Mouse (Mus musculus) forebrain, embryonic 14.5 days (tissue): ENCODE measurements at regions not wholly inside any gene's neighbourhood (a gene's known extent, or its start where the extent isn't known, plus 50 kb on each side); places are given as distances from the start of the nearest gene placed in this dataset.

ENCODE experiments used
- ATAC-seq: fragments of 200-750 bp; cut with Nextera tagmentation; 2 replicates; pipeline ENCODE4 v1.8.0; 2017; ENCODE audit warnings: mild to moderate bottlenecking, moderate library complexity
- DNase-seq: peaks from one replicate; pipeline ENCODE4 v3.0.0-alpha.2; 2015; ENCODE audit warnings: low spot score
- H3K27ac ChIP-seq: fragments of 300-500 bp; sonication (generic); 2 replicates; pipeline ENCODE4 v1.5.1; 2014; ENCODE audit warnings: low read depth, mild to moderate bottlenecking, control low read depth, low read length, moderate library complexity
- H3K27me3 ChIP-seq: fragments of 300-500 bp; sonication (generic); replicated peaks from 2 replicates; pipeline ENCODE4 v1.6.1; 2014; ENCODE audit warnings: low read length, control low read depth, mixed read lengths; ENCODE audit not compliant: control insufficient read depth, insufficient read depth
- H3K36me3 ChIP-seq: fragments of 300-500 bp; sonication (generic); 2 replicates; pipeline ENCODE4 v1.6.1; 2014; ENCODE audit warnings: low read length, control low read depth; ENCODE audit not compliant: control insufficient read depth, insufficient read depth
- H3K4me1 ChIP-seq: fragments of 300-500 bp; sonication (generic); 2 replicates; pipeline ENCODE4 v1.6.1; 2014; ENCODE audit warnings: antibody characterized with exemption, low read length, control low read depth; ENCODE audit not compliant: control insufficient read depth, insufficient read depth
- H3K4me2 ChIP-seq: fragments of 300-500 bp; sonication (generic); 2 replicates; pipeline ENCODE4 v1.6.1; 2014; ENCODE audit warnings: mild to moderate bottlenecking, control low read depth, low read length
- H3K4me3 ChIP-seq: fragments of 300-500 bp; sonication (generic); 2 replicates; pipeline ENCODE4 v1.5.1; 2014; ENCODE audit warnings: low read depth, low read length, control low read depth
- H3K9ac ChIP-seq: fragments of 300-500 bp; sonication (generic); 2 replicates; pipeline ENCODE4 v1.6.1; 2014; ENCODE audit warnings: mild to moderate bottlenecking, low read length, control low read depth, moderate library complexity
- H3K9me3 ChIP-seq: fragments of 300-500 bp; sonication (generic); replicated peaks from 2 replicates; pipeline ENCODE4 v1.6.1; 2016; ENCODE audit warnings: low read length, control low read depth, mixed read lengths; ENCODE audit not compliant: control insufficient read depth
- WGBS: fragments of 180-500 bp; shearing (Covaris S2); extraction: QIAGEN DNeasy Blood & Tissue Kit; methylation state at CpG from one replicate; pipeline ENCODE4 v1.1.7; 2014; 5-methylcytosine and 5-hydroxymethylcytosine counted together

GRCm38 (mm10) chr2:178662396-178662795 is 232.1 kb downstream of the Cdh26 start:
- Histone ChIP-seq H3K27me3 (no peaks in the 10 kb centered on the region), H3K27ac (no peak overlapping the region), H3K9me3 (no peaks in the 10 kb centered on the region), H3K36me3 (no peaks in the 10 kb centered on the region), H3K9ac (no peak overlapping the region), H3K4me2 (no peak overlapping the region), H3K4me1 (no peaks in the 10 kb centered on the region), H3K4me3 (no peak overlapping the region)
- no peak for ATAC-seq
- 64% methylated on average over 1 of the region's 1 CpGs for WGBS
- DNase-seq, result no peak

DNA sequence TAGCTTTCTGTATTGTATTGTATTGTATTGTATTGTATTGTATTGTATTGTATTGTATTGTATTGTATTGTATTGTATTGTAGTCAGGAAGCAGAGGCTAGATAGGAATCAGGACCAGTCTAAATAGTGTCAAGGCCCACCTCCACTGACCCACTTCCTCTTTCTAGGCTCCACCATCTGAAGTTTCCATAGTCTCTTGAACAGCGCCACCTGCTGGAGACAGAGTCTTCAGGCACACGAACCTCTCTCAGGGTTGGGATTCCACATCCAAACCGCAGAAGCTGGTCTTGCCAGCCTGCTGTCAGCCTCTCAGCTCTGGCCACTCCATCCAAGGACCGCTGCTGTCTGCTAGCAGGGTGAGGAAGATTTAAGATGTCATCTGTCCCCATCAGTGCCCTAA is 234.6 kb downstream of the Cdh26 start:
- Histone ChIP-seq H3K27ac (no peak overlapping the region), H3K4me2 (no peak overlapping the region), H3K36me3 (no peaks in the 10 kb centered on the region), H3K27me3 (no peaks in the 10 kb centered on the region), H3K9ac (no peak overlapping the region), H3K9me3 (no peaks in the 10 kb centered on the region), H3K4me1 (no peaks in the 10 kb centered on the region), H3K4me3 (no peak overlapping the region)
- ATAC-seq (peak; percentile 44; the same call in 1 of the 2 replicates), DNase-seq (peak; percentile 82)
- 17% methylated on average over 4 of the region's 4 CpGs for WGBS

DNA sequence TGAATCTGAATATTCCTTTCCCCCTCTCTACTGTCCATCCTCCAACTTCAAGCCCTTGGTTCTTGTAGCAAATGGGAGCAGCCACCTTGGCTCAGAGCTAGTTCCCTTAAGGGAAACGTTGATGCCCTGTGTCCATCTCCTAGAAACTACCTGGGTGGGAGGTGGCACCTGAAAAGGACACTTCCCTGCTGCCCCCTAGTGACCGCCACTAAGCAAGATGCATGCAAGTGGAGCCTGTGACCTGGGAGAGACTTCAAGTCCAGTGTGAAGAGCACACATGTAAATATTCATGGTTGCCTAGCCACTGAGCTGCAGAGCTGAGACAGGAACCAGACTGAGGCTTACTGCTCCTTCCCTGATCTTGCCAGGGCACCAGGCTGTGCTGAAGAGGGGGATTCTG is 238.1 kb downstream of the Cdh26 start:
- no peak for ATAC-seq
- WGBS, result 17% methylated on average over 2 of the region's 2 CpGs
- Histone ChIP-seq H3K27ac (no peak overlapping the region), H3K27me3 (no peaks in the 10 kb centered on the region), H3K4me1 (no peaks in the 10 kb centered on the region), H3K9ac (no peak overlapping the region), H3K4me3 (no peak overlapping the region), H3K9me3 (no peaks in the 10 kb centered on the region), H3K4me2 (no peak overlapping the region), H3K36me3 (no peaks in the 10 kb centered on the region)
- no peak for DNase-seq

- Histone ChIP-seq H3K36me3 (no peaks in the 10 kb centered on the region), H3K27ac (no peak overlapping the region), H3K9me3 (no peaks in the 10 kb centered on the region), H3K4me1 (0 out of 2 replicates have a peak, but pooled peaks cover 4% of the 10 kb centered on the region), H3K4me3 (no peak overlapping the region), H3K9ac (no peak overlapping the region), H3K4me2 (no peak overlapping the region), H3K27me3 (no peaks in the 10 kb centered on the region)
- DNase-seq (no peak), ATAC-seq (no peak)
- 56% methylated on average over 11 of the region's 11 CpGs for WGBS
Observed at GRCm38 (mm10) chr2:178670952-178671351, 240.6 kb downstream of the Cdh26 start.

- H3K27ac ChIP-seq, result no peak overlapping the region
- H3K36me3 ChIP-seq, result no peaks in the 10 kb centered on the region
- no peaks in the 10 kb centered on the region for H3K9me3 ChIP-seq
- H3K4me3 ChIP-seq, result no peak overlapping the region
- 90% methylated on average over 4 of the region's 4 CpGs for WGBS
- DNase-seq (no peak), ATAC-seq (no peak)
- H3K4me1 ChIP-seq, result 0 out of 2 replicates have a peak, but pooled peaks cover 4% of the 10 kb centered on the region
- no peak overlapping the region for H3K9ac ChIP-seq
- no peak overlapping the region for H3K4me2 ChIP-seq
- no peaks in the 10 kb centered on the region for H3K27me3 ChIP-seq
Observed at GRCm38 (mm10) chr2:178673621-178674020, 243.3 kb downstream of the Cdh26 start.

- peak; percentile 43 for DNase-seq
- no peak for ATAC-seq
- Histone ChIP-seq H3K27me3 (no peaks in the 10 kb centered on the region), H3K9me3 (no peaks in the 10 kb centered on the region), H3K27ac (no peak overlapping the region), H3K9ac (no peak overlapping the region), H3K4me1 (0 out of 2 replicates have a peak, but pooled peaks cover 4% of the 10 kb centered on the region), H3K36me3 (no peaks in the 10 kb centered on the region), H3K4me2 (no peak overlapping the region), H3K4me3 (no peak overlapping the region)
- 68% methylated on average over 4 of the region's 4 CpGs for WGBS
Observed at GRCm38 (mm10) chr2:178674621-178675020, 244.3 kb downstream of the Cdh26 start.

DNA sequence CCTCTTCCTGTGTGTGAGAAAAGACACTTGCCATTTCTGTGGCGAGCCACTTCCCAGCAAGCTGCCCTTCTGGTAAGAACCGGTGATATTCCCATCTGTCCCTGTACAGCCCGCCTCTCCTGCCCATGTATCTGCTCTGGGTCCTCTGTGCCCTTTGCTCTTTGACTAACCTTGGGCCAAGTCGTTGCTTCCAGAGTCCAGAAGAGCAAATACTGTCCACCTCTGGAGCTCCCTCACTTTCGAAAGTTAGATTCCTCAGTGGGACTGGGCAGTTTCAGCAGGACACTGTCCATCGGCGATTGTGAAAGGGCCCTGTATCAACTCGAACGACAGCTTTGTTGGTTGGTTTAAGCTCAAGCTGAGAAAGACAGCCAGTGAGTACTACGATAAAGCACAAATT is 246.6 kb downstream of the Cdh26 start:
- no peaks in the 10 kb centered on the region for H3K27me3 ChIP-seq
- no peak overlapping the region for H3K4me2 ChIP-seq
- H3K9me3 ChIP-seq, result no peaks in the 10 kb centered on the region
- DNase-seq, result no peak
- H3K4me1 ChIP-seq, result 0 out of 2 replicates have a peak, but pooled peaks cover 4% of the 10 kb centered on the region
- WGBS, result 86% methylated on average over 10 of the region's 10 CpGs
- no peak overlapping the region for H3K9ac ChIP-seq
- H3K4me3 ChIP-seq, result no peak overlapping the region
- no peak overlapping the region for H3K27ac ChIP-seq
- ATAC-seq, result no peak
- no peaks in the 10 kb centered on the region for H3K36me3 ChIP-seq

- Histone ChIP-seq H3K36me3 (no peaks in the 10 kb centered on the region), H3K27ac (no peak overlapping the region), H3K27me3 (no peaks in the 10 kb centered on the region), H3K4me2 (no peak overlapping the region), H3K4me3 (no peak overlapping the region), H3K9me3 (no peaks in the 10 kb centered on the region), H3K9ac (no peak overlapping the region), H3K4me1 (0 out of 2 replicates have a peak, but pooled peaks cover 2% of the 10 kb centered on the region)
- DNase-seq (no peak), ATAC-seq (no peak)
- whole genome bisulfite sequencing, result 85% methylated on average over 3 of the region's 3 CpGs
Observed at GRCm38 (mm10) chr2:178680368-178680767, 250.0 kb downstream of the Cdh26 start.

GRCm38 (mm10) chr2:178684026-178684958 is 254.0 kb downstream of the Cdh26 start:
- Histone ChIP-seq H3K4me1 (peaks cover 8% of the 10 kb centered on the region), H3K36me3 (no peaks in the 10 kb centered on the region), H3K4me3 (no peak overlapping the region), H3K27ac (no peak overlapping the region), H3K9ac (no peak overlapping the region), H3K9me3 (no peaks in the 10 kb centered on the region), H3K27me3 (no peaks in the 10 kb centered on the region), H3K4me2 (no peak overlapping the region)
- no peak for DNase-seq
- WGBS, result 72% methylated on average over 9 of the region's 9 CpGs
- no peak for ATAC-seq
